Mouse (Mus musculus) forebrain, embryonic 11.5 days (tissue): ENCODE measurements around the gene Magea5. TPM values are rescaled to one million over a fixed set of nuclear protein-coding genes. Genes with fewer than 3 reads are reported as not detected.
"Not testable (repeated sequence)": the region's sequence is repeated elsewhere in the genome, so short reads cannot be mapped to it uniquely, and the experiment has no call there.

Source experiments
- ATAC-seq: fragments of 200-750 bp; cut with Nextera tagmentation; replicated peaks from 2 replicates; pipeline ENCODE4 v1.8.0; 2017; ENCODE audit warnings: moderate TSS enrichment; ENCODE audit not compliant: low FRiP score
- DNase-seq: peaks from one replicate; pipeline ENCODE4 v3.0.0-alpha.2; 2017; ENCODE audit warnings: low spot score
- H3K27ac ChIP-seq: fragments of 300-500 bp; sonication (generic); 2 replicates; pipeline ENCODE4 v1.5.1; 2014; ENCODE audit warnings: low read depth, low read length
- H3K27me3 ChIP-seq: fragments of 300-500 bp; sonication (generic); 2 replicates; pipeline ENCODE4 v1.6.1; 2014; ENCODE audit warnings: mild to moderate bottlenecking, low read length, mixed read lengths; ENCODE audit not compliant: control insufficient read depth, insufficient read depth
- H3K36me3 ChIP-seq: fragments of 300-500 bp; sonication (generic); 2 replicates; pipeline ENCODE4 v1.6.1; 2014; ENCODE audit warnings: mild to moderate bottlenecking, low read length, moderate library complexity, mixed read lengths; ENCODE audit not compliant: control insufficient read depth, insufficient read depth
- H3K4me1 ChIP-seq: fragments of 300-500 bp; sonication (generic); replicated peaks from 2 replicates; pipeline ENCODE4 v1.6.1; 2014; ENCODE audit warnings: low read length, mixed read lengths; ENCODE audit not compliant: control insufficient read depth, insufficient read depth
- H3K4me2 ChIP-seq: fragments of 300-500 bp; sonication (generic); 2 replicates; pipeline ENCODE4 v1.6.1; 2014; ENCODE audit warnings: low read depth, mild to moderate bottlenecking, low read length, moderate library complexity, mixed read lengths; ENCODE audit not compliant: severe bottlenecking
- H3K4me3 ChIP-seq: fragments of 300-500 bp; sonication (generic); 2 replicates; pipeline ENCODE4 v1.5.1; 2014; ENCODE audit warnings: low read depth, low read length
- H3K9ac ChIP-seq: fragments of 300-500 bp; sonication (generic); 2 replicates; pipeline ENCODE4 v1.6.1; 2014; ENCODE audit warnings: low read length
- H3K9me3 ChIP-seq: fragments of 300-500 bp; sonication (generic); 2 replicates; pipeline ENCODE4 v1.6.1; 2016; ENCODE audit warnings: low read length, mixed read lengths; ENCODE audit not compliant: control insufficient read depth
- WGBS: fragments of 180-500 bp; shearing (Covaris S2); extraction: QIAGEN DNeasy Blood & Tissue Kit; methylation state at CpG from one replicate; pipeline ENCODE4 v1.1.7; 2014; 5-methylcytosine and 5-hydroxymethylcytosine counted together
- polyA plus RNA-seq: library from polyadenylated mRNA; unstranded; fragments of >200 nt; fragmentation: Nextera tagmentation; extraction: Ambion mirVana; gene quantifications from 2 replicates; pipeline ENCODE4 v1.2.1, GENCODE M21; 2014

The Magea5 gene
- polyA plus RNA-seq, result not detected in 2 replicates

DNA sequence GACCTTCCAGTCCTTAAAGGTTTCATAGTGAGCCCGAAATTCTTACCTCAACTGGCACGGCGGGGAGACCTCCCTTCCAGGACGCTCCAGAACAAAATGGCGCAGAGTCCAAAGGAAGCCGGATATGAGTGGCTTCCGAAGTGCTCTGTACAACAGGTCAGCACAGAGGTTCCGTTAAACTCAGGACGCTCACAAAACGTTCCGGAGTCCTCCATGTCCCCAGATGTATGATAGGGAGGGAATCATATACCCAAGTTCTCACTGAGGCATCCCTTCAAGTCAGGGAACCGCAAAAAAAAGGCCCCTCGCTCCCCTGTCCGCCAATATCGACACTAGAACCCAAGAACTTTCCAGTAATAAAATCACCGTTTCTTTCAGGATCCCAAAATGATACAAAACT, at the start of gene Magea5:
Magea5 (minus strand) TSS at position 101 of the 400 bp plus-strand sequence.
- H3K4me3 ChIP-seq, ATAC-seq, DNase-seq, H3K4me1 ChIP-seq, H3K9me3 ChIP-seq, H3K36me3 ChIP-seq, H3K4me2 ChIP-seq, H3K27ac ChIP-seq, H3K27me3 ChIP-seq, H3K9ac ChIP-seq: not testable (repeated sequence)
- WGBS, result 92% methylated on average over 12 of the region's 16 CpGs

DNA sequence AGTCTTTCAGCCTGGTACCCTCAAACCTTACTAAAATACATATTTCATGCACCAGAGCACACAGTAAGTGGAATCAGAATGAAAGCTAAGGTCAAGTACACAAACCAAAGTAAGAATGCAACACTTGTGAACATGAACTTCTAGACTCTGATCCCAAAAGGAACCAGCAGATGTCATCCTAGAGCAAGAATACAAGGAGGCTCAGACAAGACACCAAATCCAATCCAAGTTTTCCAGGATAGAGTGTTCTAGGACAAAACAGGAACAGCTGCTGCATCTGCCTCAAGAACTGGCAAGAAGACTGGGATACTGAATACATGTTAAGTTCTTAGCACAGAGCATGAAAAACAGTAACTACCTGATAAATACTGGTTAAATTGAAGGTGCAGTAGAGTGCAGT, 35.1 kb upstream of the Magea5 start:
- Histone ChIP-seq H3K9me3 (no peaks in the 10 kb centered on the region), H3K9ac (no peak overlapping the region), H3K4me3 (no peak overlapping the region), H3K4me2 (no peak overlapping the region), H3K27me3 (no peaks in the 10 kb centered on the region), H3K27ac (no peak overlapping the region), H3K36me3 (no peaks in the 10 kb centered on the region), H3K4me1 (no peaks in the 10 kb centered on the region)
- no peak for ATAC-seq
- DNase-seq, result no peak

DNA sequence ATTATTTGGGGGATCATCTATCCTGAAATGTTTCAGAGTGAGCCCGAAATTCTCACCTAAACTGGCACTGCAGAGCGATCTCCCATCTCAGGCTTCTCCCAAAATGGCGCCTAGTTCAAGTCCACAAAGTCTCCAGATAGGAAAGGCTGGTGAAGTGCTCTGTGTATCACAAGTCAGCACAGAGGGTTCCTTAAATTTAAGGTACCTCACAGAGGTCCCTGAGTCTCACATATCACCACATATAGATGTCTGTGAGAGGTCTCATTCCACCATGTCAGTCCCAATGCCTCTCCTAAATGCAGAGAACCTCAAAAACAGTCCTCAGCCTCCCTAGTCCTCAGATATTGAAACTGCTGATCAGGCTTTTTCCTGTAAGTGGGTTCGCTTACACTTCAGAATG, 30.6 kb upstream of the Magea5 start, which contains the start of gene Magea2:
Magea2 (minus strand) TSS at position 101 of the 400 bp plus-strand sequence.
- H3K9me3 ChIP-seq, H3K27me3 ChIP-seq, DNase-seq, H3K9ac ChIP-seq, ATAC-seq, H3K4me1 ChIP-seq, H3K4me2 ChIP-seq, H3K27ac ChIP-seq, H3K4me3 ChIP-seq, H3K36me3 ChIP-seq: not testable (repeated sequence)
- 91% methylated on average over 3 of the region's 4 CpGs for WGBS

DNA sequence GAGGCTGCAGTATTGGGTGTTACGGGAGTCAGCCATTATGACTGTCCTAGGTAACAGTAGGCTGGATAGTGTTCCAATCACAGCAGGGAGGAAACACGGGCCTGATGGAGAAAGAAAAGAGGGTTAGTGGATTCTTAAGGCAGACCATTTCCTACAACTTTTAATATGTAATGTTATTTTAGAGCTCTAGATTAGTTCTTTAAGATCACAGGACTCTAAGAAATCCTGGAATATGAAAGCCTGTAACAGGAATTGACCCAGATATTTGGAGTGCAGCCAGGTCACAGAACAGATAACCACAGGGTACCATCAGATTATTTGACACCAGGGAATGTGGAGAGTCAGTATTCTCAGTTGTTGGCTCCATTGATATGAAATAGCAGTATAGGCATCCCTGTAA, 26.7 kb upstream of the Magea5 start, which contains the start of gene Magea1:
Magea1 (minus strand) TSS at position 101 of the 400 bp plus-strand sequence.
- DNase-seq, ATAC-seq, H3K27me3 ChIP-seq, H3K4me1 ChIP-seq, H3K27ac ChIP-seq, H3K9ac ChIP-seq, H3K4me3 ChIP-seq, H3K9me3 ChIP-seq, H3K4me2 ChIP-seq, H3K36me3 ChIP-seq: not testable (repeated sequence)
- WGBS, result 100% methylated on average over 1 of the region's 2 CpGs

Other genes with a start within 250 kb of the Magea5 start
- not detected in 2 replicates for gene Cldn34b1, start 172.9 kb downstream of the Magea5 start, polyA plus RNA-seq
- gene Magea6, start 127.2 kb downstream of the Magea5 start, polyA plus RNA-seq, result not detected in 2 replicates
- gene Magea3, start 113.6 kb downstream of the Magea5 start, polyA plus RNA-seq, result not detected in 2 replicates
- not detected in 2 replicates for gene Magea8, start 67.3 kb downstream of the Magea5 start, polyA plus RNA-seq
- gene Magea1, start 26.6 kb upstream of the Magea5 start, polyA plus RNA-seq, result not detected in 2 replicates
- not detected in 2 replicates for gene Magea2, start 30.5 kb upstream of the Magea5 start, polyA plus RNA-seq
- not detected in 2 replicates for gene Cldn34b2, start 65.3 kb upstream of the Magea5 start, polyA plus RNA-seq
- gene Sat1, start 153.3 kb upstream of the Magea5 start, polyA plus RNA-seq, result 64.3 and 65.1 TPM in 2 replicates
- gene Acot9, start 199.3 kb upstream of the Magea5 start, polyA plus RNA-seq, result 17.3 and 17.9 TPM in 2 replicates